Mouse (Mus musculus) stomach, embryonic 15.5 days (tissue): ENCODE results near the gene Avpr2. TPM values are rescaled to one million over a fixed set of nuclear protein-coding genes. Genes with fewer than 3 reads are reported as not detected.

Experiments
- ATAC-seq: fragments of 200-750 bp; cut with Nextera tagmentation; 2 replicates; pipeline ENCODE4 v1.8.0; 2017; ENCODE audit warnings: low read depth, moderate number of reproducible peaks, moderate TSS enrichment; ENCODE audit not compliant: insufficient read depth, low FRiP score
- H3K27ac ChIP-seq: fragments of 300-500 bp; sonication (generic); 2 replicates; pipeline ENCODE4 v1.5.1; 2015; ENCODE audit warnings: mild to moderate bottlenecking, inconsistent platforms
- H3K27me3 ChIP-seq: fragments of 300-500 bp; sonication (generic); replicated peaks from 2 replicates; pipeline ENCODE4 v1.6.1; 2015; ENCODE audit warnings: inconsistent platforms
- H3K36me3 ChIP-seq: fragments of 300-500 bp; sonication (generic); 2 replicates; pipeline ENCODE4 v1.6.1; 2015; ENCODE audit warnings: inconsistent platforms
- H3K4me1 ChIP-seq: fragments of 300-500 bp; sonication (generic); 2 replicates; pipeline ENCODE4 v1.6.1; 2015; ENCODE audit warnings: inconsistent platforms
- H3K4me2 ChIP-seq: fragments of 300-500 bp; sonication (generic); 2 replicates; pipeline ENCODE4 v1.6.1; 2015; ENCODE audit warnings: mild to moderate bottlenecking, inconsistent platforms
- H3K4me3 ChIP-seq: fragments of 300-500 bp; sonication (generic); replicated peaks from 2 replicates; pipeline ENCODE4 v1.5.1; 2015; ENCODE audit warnings: inconsistent platforms
- H3K9ac ChIP-seq: fragments of 300-500 bp; sonication (generic); 2 replicates; pipeline ENCODE4 v1.6.1; 2015; ENCODE audit warnings: inconsistent platforms
- H3K9me3 ChIP-seq: fragments of 300-500 bp; sonication (generic); 2 replicates; pipeline ENCODE4 v1.6.1; 2016; ENCODE audit warnings: inconsistent platforms
- WGBS: fragments of 180-500 bp; shearing (Covaris S2); methylation state at CpG from one replicate; pipeline ENCODE4 v1.1.7; 2015; 5-methylcytosine and 5-hydroxymethylcytosine counted together
- polyA plus RNA-seq: library from polyadenylated mRNA; unstranded; fragments of >200 nt; fragmentation: Nextera tagmentation; extraction: Ambion mirVana; gene quantifications from 2 replicates; pipeline ENCODE4 v1.2.1, GENCODE M21; 2015

Gene Avpr2
- polyA plus RNA-seq, 1 experiment from 2014 or later: 0.21 TPM

DNA sequence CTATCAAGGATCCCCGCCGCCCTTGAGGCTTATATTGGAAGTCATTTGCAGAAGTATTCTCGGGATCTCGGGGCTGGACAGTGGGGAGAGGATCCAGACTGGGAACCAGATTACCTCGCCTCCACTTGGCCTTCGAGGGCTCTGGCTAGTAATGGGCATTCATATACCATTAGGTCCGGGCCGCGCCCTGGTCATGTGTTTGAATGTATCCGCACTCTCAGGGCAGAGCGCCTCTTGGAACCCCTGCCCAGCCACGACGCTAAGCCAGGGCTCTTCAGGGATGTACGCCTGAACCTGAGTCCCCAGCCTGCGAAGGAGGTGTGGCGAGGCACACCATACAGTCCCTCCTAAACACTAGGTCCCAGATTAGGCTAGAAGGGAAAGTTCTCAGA, 10.9 kb upstream of the Avpr2 start:
- WGBS: 29% methylated on average over 16 of the region's 16 CpGs
- no peaks in the 10 kb centered on the region for H3K4me1 ChIP-seq

DNA sequence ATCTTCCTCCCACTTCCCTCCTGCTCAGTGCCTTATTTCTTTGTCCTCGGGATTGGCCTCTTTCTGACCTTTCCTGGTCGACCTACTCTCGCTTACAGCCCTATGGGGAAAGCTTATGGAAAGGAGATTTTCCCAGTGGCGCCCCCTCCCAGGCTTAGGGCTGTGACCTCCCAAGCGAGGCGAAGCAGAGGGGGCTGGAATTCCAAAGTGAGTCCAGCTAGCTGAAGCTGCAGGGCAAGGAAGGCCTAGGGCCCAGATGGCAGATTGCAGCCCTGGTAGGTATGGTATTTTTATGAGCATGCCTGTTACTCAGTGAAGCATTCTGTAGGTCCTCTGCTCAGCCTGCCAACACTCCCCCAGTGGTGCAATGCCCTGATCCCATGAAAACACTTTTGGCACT, 10.4 kb upstream of the Avpr2 start:
- Histone ChIP-seq H3K4me2 (peak overlapping the region; percentile 73), H3K4me1 (no peaks in the 10 kb centered on the region), H3K9me3 (no peaks in the 10 kb centered on the region), H3K4me3 (no peak overlapping the region), H3K27me3 (0 out of 2 replicates have a peak, but pooled peaks cover 4% of the 10 kb centered on the region), H3K36me3 (no peaks in the 10 kb centered on the region), H3K27ac (no peak overlapping the region), H3K9ac (no peak overlapping the region)
- ATAC-seq: no peak
- 28% methylated on average over 6 of the region's 6 CpGs for WGBS

More for the DNA sequence above, 10.9 kb upstream of the Avpr2 start:
- Histone ChIP-seq H3K9ac (no peak overlapping the region), H3K27me3 (0 out of 2 replicates have a peak, but pooled peaks cover 4% of the 10 kb centered on the region), H3K4me3 (peak overlapping the region; percentile 41), H3K36me3 (no peaks in the 10 kb centered on the region), H3K27ac (no peak overlapping the region), H3K4me2 (peak overlapping the region; percentile 73), H3K9me3 (no peaks in the 10 kb centered on the region)
- no peak for ATAC-seq

DNA sequence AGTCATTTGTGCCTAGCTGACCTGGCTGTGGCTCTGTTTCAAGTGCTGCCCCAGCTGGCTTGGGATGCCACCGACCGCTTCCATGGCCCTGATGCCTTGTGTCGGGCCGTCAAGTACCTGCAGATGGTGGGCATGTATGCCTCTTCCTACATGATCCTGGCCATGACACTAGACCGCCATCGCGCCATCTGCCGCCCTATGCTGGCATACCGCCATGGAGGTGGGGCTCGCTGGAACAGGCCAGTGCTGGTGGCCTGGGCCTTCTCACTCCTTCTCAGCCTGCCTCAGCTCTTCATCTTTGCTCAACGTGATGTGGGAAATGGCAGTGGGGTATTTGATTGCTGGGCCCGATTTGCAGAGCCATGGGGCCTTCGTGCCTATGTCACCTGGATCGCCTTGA, 931 bp downstream of the Avpr2 start:
- no peak for ATAC-seq
- WGBS: 92% methylated on average over 14 of the region's 14 CpGs
- H3K4me2 ChIP-seq: no peak overlapping the region
- no peaks in the 10 kb centered on the region for H3K36me3 ChIP-seq
- H3K27ac ChIP-seq: no peak overlapping the region
- H3K4me3 ChIP-seq: no peak overlapping the region
- no peaks in the 10 kb centered on the region for H3K4me1 ChIP-seq
- H3K27me3 ChIP-seq: no peaks in the 10 kb centered on the region
- no peak overlapping the region for H3K9ac ChIP-seq
- H3K9me3 ChIP-seq: no peaks in the 10 kb centered on the region

DNA sequence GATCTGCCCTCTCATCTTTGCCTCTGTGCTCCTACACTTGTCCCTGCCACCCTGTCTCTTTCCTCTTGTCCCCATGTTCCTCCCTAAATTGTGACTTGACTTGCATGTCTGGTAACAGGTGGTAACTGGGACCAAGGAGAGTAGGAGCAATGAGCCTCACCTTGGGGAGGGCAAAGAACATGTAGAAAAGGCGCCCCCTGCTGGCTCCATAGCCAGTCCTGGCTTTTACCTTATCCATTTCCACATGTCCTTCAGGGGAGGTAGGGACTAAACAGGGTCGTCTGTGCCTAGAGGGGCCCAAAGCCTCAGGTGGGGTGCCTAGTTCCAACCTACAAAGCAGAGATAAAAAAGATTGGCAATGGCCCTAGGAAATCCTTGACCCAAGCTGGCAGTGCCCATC, 3.8 kb downstream of the Avpr2 start, which contains the start of gene L1cam:
TSS of gene L1cam (minus strand) at position 387 of the 400 bp plus-strand sequence.
- Histone ChIP-seq H3K27ac (no peak within 1 kb of the TSS), H3K36me3 (no peaks in the 10 kb centered on the region), H3K4me3 (no peak within 1 kb of the TSS), H3K9me3 (no peaks in the 10 kb centered on the region), H3K4me2 (no peak within 1 kb of the TSS), H3K9ac (no peak within 1 kb of the TSS), H3K4me1 (no peaks in the 10 kb centered on the region), H3K27me3 (no peaks in the 10 kb centered on the region; the same call in 1 of the 2 replicates)
- ATAC-seq: no peak
- WGBS: 7% methylated on average over 2 of the region's 2 CpGs

DNA sequence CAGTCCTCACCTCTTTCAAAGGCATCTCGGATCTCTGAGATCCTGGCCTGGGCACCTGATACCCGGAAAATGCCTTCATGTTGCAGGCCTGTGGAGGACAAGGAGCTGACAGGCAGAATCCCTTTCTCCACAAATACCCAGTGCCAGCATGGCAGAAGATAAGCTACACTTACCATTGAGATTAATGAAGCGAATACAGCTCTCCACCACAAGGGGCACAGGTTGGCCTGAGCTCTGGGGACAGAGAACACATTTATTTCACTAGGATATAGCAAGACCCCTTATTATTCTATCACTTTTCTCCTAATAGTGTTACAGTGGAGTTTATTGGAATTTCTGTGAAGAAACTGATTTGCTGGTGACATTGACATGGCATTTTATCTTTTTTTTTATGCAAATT, 6.1 kb downstream of the Avpr2 start:
- Histone ChIP-seq H3K27ac (no peak overlapping the region), H3K4me3 (no peak overlapping the region), H3K9ac (no peak overlapping the region), H3K9me3 (no peaks in the 10 kb centered on the region), H3K27me3 (no peaks in the 10 kb centered on the region; the same call in 1 of the 2 replicates), H3K36me3 (no peaks in the 10 kb centered on the region), H3K4me1 (no peaks in the 10 kb centered on the region), H3K4me2 (no peak overlapping the region)
- 72% methylated on average over 3 of the region's 3 CpGs for WGBS
- ATAC-seq: no peak

DNA sequence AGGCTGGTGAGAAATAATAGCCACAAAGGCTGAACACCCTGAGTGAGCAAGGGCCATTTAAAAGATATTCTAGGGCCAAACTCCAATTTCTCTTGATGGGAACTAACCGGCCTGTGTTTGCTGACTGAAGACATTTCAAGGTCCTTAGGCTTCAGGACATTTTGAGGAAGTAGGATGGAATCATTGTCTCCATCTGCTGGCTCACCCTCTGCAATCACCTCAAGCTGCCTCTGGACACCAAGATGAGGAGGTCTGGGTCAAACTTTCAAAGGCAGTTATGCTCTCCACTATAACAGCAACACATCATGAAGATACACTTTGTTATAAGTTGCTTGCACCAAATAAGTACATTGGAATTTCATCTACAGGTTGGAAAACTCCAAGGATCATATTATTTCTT, 18.1 kb downstream of the Avpr2 start:
- no peak for ATAC-seq
- Histone ChIP-seq H3K27ac (no peak overlapping the region), H3K4me2 (no peak overlapping the region), H3K4me3 (no peak overlapping the region), H3K9ac (no peak overlapping the region), H3K9me3 (no peaks in the 10 kb centered on the region), H3K36me3 (no peaks in the 10 kb centered on the region), H3K27me3 (no peaks in the 10 kb centered on the region), H3K4me1 (no peaks in the 10 kb centered on the region)
- 74% methylated on average over 1 of the region's 1 CpGs for WGBS

DNA sequence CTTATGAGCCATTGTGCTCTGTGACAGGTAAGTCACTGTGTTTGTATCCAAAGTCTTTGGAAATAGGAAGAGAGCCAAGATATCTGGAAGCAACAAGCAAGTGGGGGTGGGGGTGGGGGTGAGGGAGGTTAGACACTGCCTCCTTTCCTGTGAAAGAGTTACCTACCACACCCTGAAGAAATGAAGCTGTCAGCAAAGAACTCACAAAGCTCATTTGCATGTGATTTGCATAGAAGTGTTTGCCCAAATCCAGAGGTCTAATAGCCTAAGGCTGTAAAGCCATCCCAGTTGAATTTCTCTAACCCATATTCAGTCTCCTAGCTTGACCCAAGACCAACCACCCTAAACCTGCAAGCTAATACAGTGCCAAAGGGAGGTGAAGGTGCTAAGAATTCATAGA, 18.5 kb downstream of the Avpr2 start:
- Histone ChIP-seq H3K9me3 (no peaks in the 10 kb centered on the region), H3K27ac (no peak overlapping the region), H3K9ac (no peak overlapping the region), H3K4me1 (no peaks in the 10 kb centered on the region), H3K4me2 (no peak overlapping the region), H3K27me3 (no peaks in the 10 kb centered on the region), H3K4me3 (no peak overlapping the region), H3K36me3 (no peaks in the 10 kb centered on the region)
- no peak for ATAC-seq

DNA sequence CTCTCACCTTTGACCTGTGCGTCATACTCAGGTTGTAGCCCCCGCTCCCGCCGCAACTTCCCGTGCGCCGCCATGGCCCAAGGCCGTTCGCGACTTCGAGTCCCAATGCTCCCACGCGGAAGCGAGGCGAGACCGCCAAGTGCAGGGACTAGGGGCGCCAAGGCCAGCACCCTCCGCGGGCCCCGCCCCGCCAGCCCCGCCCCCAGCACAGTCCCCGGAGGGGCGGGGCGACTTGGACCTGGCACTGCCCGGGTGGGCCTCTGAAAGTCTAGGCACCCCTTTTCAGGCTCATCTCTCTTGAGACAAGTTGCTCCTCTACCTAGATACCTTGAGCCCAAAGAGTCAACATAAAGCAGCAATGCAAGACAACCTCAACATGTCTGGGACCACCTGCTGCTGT, 19.3 kb downstream of the Avpr2 start:
- Histone ChIP-seq H3K27ac (no peak overlapping the region), H3K4me3 (peak overlapping the region; percentile 19), H3K9me3 (no peaks in the 10 kb centered on the region), H3K9ac (no peak overlapping the region), H3K27me3 (no peaks in the 10 kb centered on the region), H3K4me1 (no peaks in the 10 kb centered on the region), H3K4me2 (peak overlapping the region; percentile 50), H3K36me3 (no peaks in the 10 kb centered on the region)
- ATAC-seq: peak; percentile 11; the same call in 1 of the 2 replicates
- 21% methylated on average over 25 of the region's 26 CpGs for WGBS

DNA sequence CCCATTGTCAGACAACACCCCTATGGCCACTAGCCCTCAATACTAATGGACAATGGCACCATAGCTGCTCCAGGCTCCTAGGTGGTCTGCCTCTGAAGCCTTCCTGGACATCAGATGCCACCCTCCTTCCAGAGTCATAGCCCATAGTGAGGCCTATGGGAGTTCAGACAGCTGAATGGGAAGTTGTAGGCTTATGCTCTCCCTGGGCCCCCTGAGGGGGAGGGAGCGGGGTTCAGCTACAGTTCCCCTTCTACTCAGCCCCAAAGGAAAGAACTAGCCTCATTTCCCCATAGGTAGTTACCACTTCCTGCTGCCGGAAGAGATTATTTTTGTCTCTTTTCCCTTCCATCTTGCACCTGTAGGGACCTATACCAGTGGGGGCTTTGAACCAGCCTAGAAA, 19.7 kb downstream of the Avpr2 start:
- Histone ChIP-seq H3K9ac (no peak overlapping the region), H3K27ac (no peak overlapping the region), H3K36me3 (no peaks in the 10 kb centered on the region), H3K4me3 (no peak overlapping the region), H3K27me3 (no peaks in the 10 kb centered on the region), H3K9me3 (no peaks in the 10 kb centered on the region), H3K4me1 (no peaks in the 10 kb centered on the region), H3K4me2 (no peak overlapping the region)
- no peak for ATAC-seq
- WGBS: 79% methylated on average over 2 of the region's 2 CpGs

DNA sequence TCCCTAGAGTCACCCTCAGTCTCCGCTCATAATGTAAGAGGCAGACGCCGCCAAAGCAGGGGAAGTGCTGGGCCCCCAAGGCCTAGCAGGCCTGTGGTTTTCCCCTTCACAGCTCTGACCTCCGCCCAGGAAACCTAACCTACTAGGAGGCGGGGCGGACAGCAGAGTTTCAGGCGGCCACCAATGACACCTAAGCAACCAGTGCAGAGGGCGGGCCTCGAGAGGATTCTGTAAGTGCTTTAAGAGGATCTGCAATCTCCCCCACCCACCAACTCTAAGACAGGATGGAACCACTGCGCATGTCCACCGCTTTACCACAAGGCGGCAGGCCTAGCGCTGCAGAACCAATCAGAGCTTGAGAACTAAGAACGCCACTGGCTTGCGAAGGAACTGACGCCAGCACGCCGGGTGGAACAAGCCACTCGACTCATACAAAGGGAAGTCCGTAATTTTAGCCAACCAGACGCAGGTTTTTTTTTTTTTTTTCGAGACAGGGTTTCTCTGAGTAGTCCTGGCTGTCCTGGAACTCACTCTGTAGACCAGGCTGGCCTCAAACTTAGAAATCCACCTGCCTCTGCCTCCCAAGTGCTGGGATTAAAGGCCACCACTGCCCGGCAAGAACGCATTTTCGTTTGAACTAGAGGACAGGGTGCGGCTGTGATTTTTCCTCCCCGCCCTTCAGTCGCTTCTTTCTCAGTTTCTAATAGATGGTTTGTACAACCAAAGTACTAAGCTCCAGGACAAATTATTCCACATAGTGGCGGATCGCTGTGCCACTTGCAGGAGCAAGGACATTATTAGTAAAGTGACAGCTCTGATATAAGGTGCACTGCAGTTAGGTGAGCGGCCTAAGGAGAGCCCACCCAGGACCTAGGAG, 23.2 kb downstream of the Avpr2 start:
- H3K9me3 ChIP-seq: no peaks in the 10 kb centered on the region
- H3K27me3 ChIP-seq: no peaks in the 10 kb centered on the region
- H3K9ac ChIP-seq: no peak overlapping the region
- 22% methylated on average over 31 of the region's 31 CpGs for WGBS
- peak; percentile 97 for ATAC-seq
- H3K27ac ChIP-seq: peak overlapping the region; percentile 80
- no peaks in the 10 kb centered on the region for H3K36me3 ChIP-seq
- H3K4me1 ChIP-seq: no peaks in the 10 kb centered on the region
- H3K4me3 ChIP-seq: peak overlapping the region; percentile 17; the same call in 1 of the 2 replicates
- peak overlapping the region; percentile 38 for H3K4me2 ChIP-seq

DNA sequence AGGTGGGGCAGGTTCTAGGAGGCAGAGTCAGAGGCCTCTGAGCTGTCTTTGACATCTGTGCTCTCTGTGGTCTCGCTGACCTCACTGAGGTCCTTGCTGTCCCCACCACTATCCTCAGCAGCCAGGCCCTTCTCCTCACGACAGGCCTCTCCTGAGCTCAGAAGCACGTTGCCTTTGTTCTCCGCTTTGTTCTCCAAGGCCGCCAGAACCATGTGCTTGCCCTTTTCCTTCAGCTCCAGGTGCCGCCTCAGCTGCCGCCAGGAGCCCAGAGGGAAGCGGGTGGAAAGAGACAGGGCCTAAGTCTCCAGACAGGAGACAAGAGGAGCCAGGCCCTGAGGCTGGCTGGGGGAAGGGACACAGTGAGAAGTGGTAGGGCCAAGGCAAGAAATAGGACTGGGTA, 25.0 kb downstream of the Avpr2 start:
- H3K27ac ChIP-seq: no peak overlapping the region
- no peaks in the 10 kb centered on the region for H3K27me3 ChIP-seq
- no peak overlapping the region for H3K4me3 ChIP-seq
- no peaks in the 10 kb centered on the region for H3K9me3 ChIP-seq
- ATAC-seq: no peak
- H3K4me2 ChIP-seq: no peak overlapping the region
- H3K9ac ChIP-seq: no peak overlapping the region
- no peaks in the 10 kb centered on the region for H3K36me3 ChIP-seq
- no peaks in the 10 kb centered on the region for H3K4me1 ChIP-seq
- 88% methylated on average over 8 of the region's 8 CpGs for WGBS

DNA sequence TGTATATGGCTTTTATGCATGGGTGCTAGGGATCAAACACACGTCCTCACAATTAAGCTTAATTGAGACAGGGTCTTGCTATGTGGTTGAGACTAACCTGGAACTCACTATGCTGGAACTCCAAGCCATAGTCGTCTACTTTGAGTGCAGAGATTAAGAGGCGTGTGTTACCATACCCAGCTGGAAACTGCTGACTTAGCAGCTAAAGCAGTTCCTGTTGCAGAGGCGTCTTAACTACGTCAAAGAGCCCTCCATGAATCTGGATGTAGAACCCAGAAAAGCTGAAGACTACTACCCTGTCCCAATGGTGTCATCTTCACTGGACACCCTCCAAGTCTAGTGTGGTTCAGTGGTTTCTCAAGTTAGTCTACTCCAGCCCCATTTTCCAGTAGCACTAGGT, 26.7 kb downstream of the Avpr2 start:
- no peak for ATAC-seq
- Histone ChIP-seq H3K27ac (no peak overlapping the region), H3K9me3 (no peaks in the 10 kb centered on the region), H3K4me3 (no peak overlapping the region), H3K9ac (no peak overlapping the region), H3K36me3 (no peaks in the 10 kb centered on the region), H3K27me3 (no peaks in the 10 kb centered on the region), H3K4me2 (no peak overlapping the region), H3K4me1 (no peaks in the 10 kb centered on the region)
- 86% methylated on average over 5 of the region's 5 CpGs for WGBS
